Mouse (Mus musculus) kidney, postnatal 0 days (tissue): Measurements from ENCODE around the gene Plpp3. TPM values are rescaled to one million over a fixed set of nuclear protein-coding genes. Genes with fewer than 3 reads are reported as not detected.
"Not testable (repeated sequence)": the region's sequence is repeated elsewhere in the genome, so short reads cannot be mapped to it uniquely, and the experiment has no call there.

Experiments
- ATAC-seq: fragments of 200-750 bp; cut with Nextera tagmentation; replicated peaks from 2 replicates; pipeline ENCODE4 v1.8.0; 2017; ENCODE audit warnings: low read depth, moderate number of reproducible peaks, moderate TSS enrichment, moderate library complexity; ENCODE audit not compliant: low FRiP score
- DNase-seq: peaks from one replicate; pipeline ENCODE4 v3.0.0-alpha.2; 2016; ENCODE audit warnings: low spot score
- H3K27ac ChIP-seq: fragments of 300-500 bp; sonication (generic); 2 replicates; pipeline ENCODE4 v1.5.1; 2014; ENCODE audit warnings: mild to moderate bottlenecking
- H3K27me3 ChIP-seq: fragments of 300-500 bp; sonication (generic); 2 replicates; pipeline ENCODE4 v1.6.1; 2014; ENCODE audit warnings: low read length, mixed read lengths; ENCODE audit not compliant: insufficient read depth
- H3K36me3 ChIP-seq: fragments of 300-500 bp; sonication (generic); 2 replicates; pipeline ENCODE4 v1.6.1; 2014; ENCODE audit warnings: low read length, mixed read lengths; ENCODE audit not compliant: insufficient read depth
- H3K4me1 ChIP-seq: fragments of 300-500 bp; sonication (generic); replicated peaks from 2 replicates; pipeline ENCODE4 v1.6.1; 2014; ENCODE audit warnings: antibody characterized with exemption, low read length, mixed read lengths; ENCODE audit not compliant: insufficient read depth
- H3K4me2 ChIP-seq: fragments of 300-500 bp; sonication (generic); 2 replicates; pipeline ENCODE4 v1.6.1; 2014; ENCODE audit warnings: mild to moderate bottlenecking, low read length, moderate library complexity, mixed read lengths
- H3K4me3 ChIP-seq: fragments of 300-500 bp; sonication (generic); replicated peaks from 2 replicates; pipeline ENCODE4 v1.5.1; 2014; ENCODE audit warnings: low read depth, low read length
- H3K9ac ChIP-seq: fragments of 300-500 bp; sonication (generic); 2 replicates; pipeline ENCODE4 v1.6.1; 2014; ENCODE audit warnings: low read depth, low read length
- H3K9me3 ChIP-seq: fragments of 300-500 bp; sonication (generic); replicated peaks from 2 replicates; pipeline ENCODE4 v1.6.1; 2016; ENCODE audit warnings: low read length, inconsistent platforms, mixed read lengths
- CTCF ChIP-seq: IDR thresholded peaks from 2 replicates; pipeline ENCODE4 v1.5.1; 2016; ENCODE audit warnings: antibody characterized with exemption, low read depth, mild to moderate bottlenecking, moderate library complexity
- WGBS: fragments of 180-500 bp; shearing (Covaris S2); extraction: QIAGEN DNeasy Blood & Tissue Kit; methylation state at CpG from one replicate; pipeline ENCODE4 v1.1.7; 2014; 5-methylcytosine and 5-hydroxymethylcytosine counted together
- polyA plus RNA-seq: library from polyadenylated mRNA; unstranded; fragments of >200 nt; fragmentation: Nextera tagmentation; extraction: Ambion mirVana; gene quantifications from 2 replicates; pipeline ENCODE4 v1.2.1, GENCODE M21; 2015

The Plpp3 gene
- polyA plus RNA-seq, 1 experiment from 2014 or later: 77.4 TPM

DNA sequence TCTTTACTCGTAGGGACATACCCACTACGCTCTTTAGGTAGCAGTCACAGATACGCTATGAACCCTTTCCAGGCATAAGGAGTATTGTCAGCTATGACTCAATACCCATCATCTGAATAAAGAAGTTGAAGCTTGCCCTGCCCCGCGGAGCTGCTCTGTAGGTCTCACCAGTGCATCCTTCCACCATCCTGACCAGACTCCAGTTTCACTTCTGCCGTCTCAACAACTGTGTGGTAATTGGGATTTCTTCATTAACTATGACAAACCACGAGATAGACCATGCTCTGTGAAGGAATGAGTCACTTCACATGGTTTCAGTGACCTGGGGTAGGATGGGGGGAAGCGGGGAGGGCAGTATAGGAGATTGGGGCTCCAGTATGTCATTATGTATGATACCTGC is 106.5 kb downstream of the Plpp3 start:
- Histone ChIP-seq H3K9me3 (no peaks in the 10 kb centered on the region), H3K27me3 (no peaks in the 10 kb centered on the region), H3K4me1 (no peaks in the 10 kb centered on the region), H3K36me3 (no peaks in the 10 kb centered on the region), H3K9ac (no peak overlapping the region), H3K4me2 (no peak overlapping the region), H3K4me3 (no peak overlapping the region), H3K27ac (no peak overlapping the region)
- 93% methylated on average over 8 of the region's 8 CpGs for WGBS
- ATAC-seq: no peak
- DNase-seq: no peak
- no peak for TF ChIP-seq CTCF

DNA sequence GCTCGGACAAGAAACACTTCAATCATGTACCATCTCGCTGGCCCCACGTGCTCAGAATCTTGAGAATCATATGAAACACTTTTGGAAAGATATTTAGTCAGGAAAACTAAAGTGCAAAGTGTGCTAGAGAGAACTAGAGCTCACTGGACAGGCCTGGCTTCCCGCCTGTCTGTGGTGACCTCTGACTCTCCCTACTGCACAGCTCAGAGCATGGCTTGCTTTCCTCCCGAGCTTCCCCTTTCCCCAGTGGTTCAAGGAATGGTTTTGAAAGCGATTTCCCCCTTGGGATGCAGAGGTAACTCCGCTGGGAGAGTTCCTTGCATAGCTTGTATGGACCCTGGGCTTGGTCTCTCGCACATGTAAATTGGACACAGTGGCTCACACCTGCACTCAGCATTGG is 107.9 kb downstream of the Plpp3 start:
- DNase-seq (no peak), ATAC-seq (no peak)
- H3K4me3 ChIP-seq: no peak overlapping the region
- no peaks in the 10 kb centered on the region for H3K4me1 ChIP-seq
- no peaks in the 10 kb centered on the region for H3K9me3 ChIP-seq
- no peaks in the 10 kb centered on the region for H3K36me3 ChIP-seq
- H3K27ac ChIP-seq: no peak overlapping the region
- H3K27me3 ChIP-seq: no peaks in the 10 kb centered on the region
- 87% methylated on average over 8 of the region's 8 CpGs for WGBS
- TF ChIP-seq CTCF: no peak
- no peak overlapping the region for H3K4me2 ChIP-seq
- H3K9ac ChIP-seq: no peak overlapping the region

DNA sequence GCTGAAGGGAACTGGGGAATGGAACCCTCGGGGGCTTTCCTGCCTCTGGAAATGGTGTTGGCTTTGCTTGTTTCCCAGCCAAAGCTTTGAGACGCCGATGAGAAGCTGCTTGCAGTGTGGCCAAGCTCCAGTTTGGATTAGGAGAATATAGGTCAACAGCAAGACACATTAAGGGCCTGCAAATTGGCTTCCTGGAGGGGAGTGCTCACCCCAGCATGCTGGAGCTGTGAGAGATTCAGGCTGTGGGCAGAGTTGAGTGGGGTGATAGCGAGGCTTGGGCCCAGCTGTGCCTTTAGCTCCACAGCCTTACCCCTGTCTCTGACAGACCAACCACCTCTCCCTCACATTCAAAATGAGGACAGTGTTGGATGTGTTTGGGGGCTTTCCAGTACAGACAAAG is 108.5 kb downstream of the Plpp3 start:
- WGBS: 84% methylated on average over 4 of the region's 4 CpGs
- DNase-seq: no peak
- H3K36me3 ChIP-seq: no peaks in the 10 kb centered on the region
- no peak overlapping the region for H3K4me3 ChIP-seq
- no peak for ATAC-seq
- no peaks in the 10 kb centered on the region for H3K4me1 ChIP-seq
- H3K27me3 ChIP-seq: no peaks in the 10 kb centered on the region
- H3K9ac ChIP-seq: no peak overlapping the region
- no peak overlapping the region for H3K27ac ChIP-seq
- TF ChIP-seq CTCF: no peak
- H3K4me2 ChIP-seq: no peak overlapping the region
- H3K9me3 ChIP-seq: no peaks in the 10 kb centered on the region

DNA sequence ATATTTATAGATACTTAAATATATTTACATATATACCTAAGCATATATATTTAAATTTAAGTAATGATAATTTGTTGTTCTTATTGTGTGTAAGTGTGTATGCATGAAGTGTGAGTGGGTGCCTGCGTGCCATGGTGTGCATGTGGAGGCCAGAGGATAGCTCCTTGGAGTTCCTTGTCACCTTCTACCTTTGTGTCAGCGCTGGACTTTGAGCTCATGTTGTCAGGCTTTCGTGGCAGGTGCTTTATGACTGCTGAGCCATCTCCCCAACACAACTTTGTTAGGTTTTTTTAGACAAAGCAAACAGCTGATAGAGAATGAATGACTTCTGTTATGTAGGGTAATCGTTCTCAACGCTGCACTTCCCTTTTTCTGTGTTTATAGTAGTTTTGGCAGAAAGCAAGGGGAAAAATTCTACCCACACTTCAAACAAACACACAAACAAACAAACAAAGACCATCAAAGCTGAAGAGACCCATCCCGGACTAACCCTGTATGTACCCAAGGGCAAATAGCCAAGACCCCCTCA is 111.1 kb downstream of the Plpp3 start:
- H3K4me2 ChIP-seq: no peak overlapping the region
- no peaks in the 10 kb centered on the region for H3K27me3 ChIP-seq
- no peak overlapping the region for H3K4me3 ChIP-seq
- ATAC-seq: no peak
- H3K27ac ChIP-seq: no peak overlapping the region
- H3K9me3 ChIP-seq: no peaks in the 10 kb centered on the region
- no peaks in the 10 kb centered on the region for H3K36me3 ChIP-seq
- no peaks in the 10 kb centered on the region for H3K4me1 ChIP-seq
- no peak for TF ChIP-seq CTCF
- WGBS: 81% methylated on average over 6 of the region's 6 CpGs
- no peak overlapping the region for H3K9ac ChIP-seq
- no peak for DNase-seq

DNA sequence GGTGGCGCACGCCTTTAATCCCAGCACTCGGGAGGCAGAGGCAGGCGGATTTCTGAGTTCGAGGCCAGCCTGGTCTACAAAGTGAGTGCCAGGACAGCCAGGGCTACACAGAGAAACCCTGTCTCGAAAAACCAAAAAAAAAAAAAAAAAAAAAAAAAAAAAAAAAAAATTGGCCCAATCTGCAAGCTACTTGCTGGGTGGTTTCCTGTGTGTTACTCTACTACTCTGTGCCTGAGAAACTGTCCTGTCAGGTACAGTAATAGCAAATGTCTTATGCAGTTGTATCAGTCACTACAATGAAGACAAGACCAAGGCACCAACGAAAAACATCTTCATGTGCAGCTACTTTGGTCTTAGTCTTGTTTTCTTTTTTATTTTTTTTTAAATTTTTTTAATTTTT is 112.3 kb downstream of the Plpp3 start:
- H3K4me3 ChIP-seq, DNase-seq, H3K27ac ChIP-seq, H3K36me3 ChIP-seq, ATAC-seq, H3K27me3 ChIP-seq, H3K4me1 ChIP-seq, H3K9me3 ChIP-seq, H3K9ac ChIP-seq, H3K4me2 ChIP-seq: not testable (repeated sequence)
- WGBS: 96% methylated on average over 6 of the region's 7 CpGs

DNA sequence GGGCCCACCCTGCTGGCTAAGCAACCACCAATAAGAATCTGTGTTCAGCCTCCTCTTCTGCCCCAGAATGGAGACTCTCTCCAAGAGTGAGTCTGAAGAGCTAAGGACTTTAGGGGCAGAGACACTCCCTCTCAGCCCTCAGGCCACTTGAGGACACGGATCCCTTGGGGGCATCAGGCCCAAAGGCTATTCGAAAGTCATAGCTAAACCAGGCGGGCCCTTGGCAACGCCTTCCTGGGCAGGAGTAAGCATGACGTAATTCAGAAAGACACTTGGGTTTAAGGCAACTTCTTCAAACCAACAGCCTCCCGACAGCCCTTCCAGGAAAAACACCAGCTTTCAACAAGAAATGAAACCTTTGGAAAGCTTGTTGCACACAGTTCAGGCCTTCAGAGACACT is 114.0 kb downstream of the Plpp3 start:
- no peak overlapping the region for H3K27ac ChIP-seq
- no peaks in the 10 kb centered on the region for H3K9me3 ChIP-seq
- H3K27me3 ChIP-seq: no peaks in the 10 kb centered on the region
- H3K4me2 ChIP-seq: no peak overlapping the region
- TF ChIP-seq CTCF: no peak
- no peaks in the 10 kb centered on the region for H3K4me1 ChIP-seq
- DNase-seq: no peak
- H3K4me3 ChIP-seq: no peak overlapping the region
- 78% methylated on average over 6 of the region's 6 CpGs for WGBS
- H3K9ac ChIP-seq: no peak overlapping the region
- no peak for ATAC-seq
- H3K36me3 ChIP-seq: no peaks in the 10 kb centered on the region

DNA sequence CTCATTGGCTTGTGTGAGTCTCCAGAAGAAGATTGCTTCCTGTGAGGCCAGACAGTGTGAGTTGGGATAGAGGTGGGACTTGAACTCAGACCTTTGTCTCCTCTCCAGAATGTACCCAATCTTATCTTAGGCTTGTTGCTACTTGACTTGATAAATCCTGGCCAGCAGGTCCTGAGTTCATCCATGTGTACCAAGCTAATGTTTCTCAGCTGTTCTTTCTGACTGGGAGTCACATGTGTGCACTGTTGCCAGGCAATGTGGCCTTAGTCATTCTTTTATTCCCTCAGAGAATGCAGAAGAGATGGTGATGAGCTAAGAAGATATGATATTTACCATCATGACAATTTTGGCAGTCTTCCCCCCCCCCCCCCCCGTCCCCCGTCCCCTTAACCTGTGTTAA is 115.9 kb downstream of the Plpp3 start:
- ATAC-seq (no peak), DNase-seq (no peak)
- TF ChIP-seq CTCF: no peak
- Histone ChIP-seq H3K36me3 (no peaks in the 10 kb centered on the region), H3K9me3 (no peaks in the 10 kb centered on the region), H3K27ac (no peak overlapping the region), H3K27me3 (no peaks in the 10 kb centered on the region), H3K4me3 (no peak overlapping the region), H3K4me1 (no peaks in the 10 kb centered on the region), H3K9ac (no peak overlapping the region), H3K4me2 (no peak overlapping the region)
- 92% methylated on average over 2 of the region's 2 CpGs for WGBS
